Mouse (Mus musculus) CD4-positive, CD25-positive, alpha-beta regulatory T cell, adult 9 weeks (primary cell): ENCODE results near the gene Astn2. TPM values are rescaled to one million over a fixed set of nuclear protein-coding genes. Genes with fewer than 3 reads are reported as not detected.

Source experiments
- polyA plus RNA-seq: library from polyadenylated mRNA; unstranded; fragments of 100-300 nt; shearing (Covaris generic); gene quantifications from one replicate; pipeline ENCODE4 v1.2.1, GENCODE M21; 2017

Gene Astn2
- polyA plus RNA-seq = not detected

GRCm38 (mm10) chr4:66404201-66404711, at the start of gene Astn2:
TSS of gene Astn2 (minus strand) at chr4:66404611.

GRCm38 (mm10) chr4:65604504-65605150, 799.8 kb downstream of the Astn2 start, which contains the start of gene Trim32:
TSS of gene Trim32 (plus strand) at chr4:65604986.

